Mouse (Mus musculus) heart, embryonic 10.5 days (tissue): ENCODE data around the gene Nab2. TPM values are rescaled to one million over a fixed set of nuclear protein-coding genes. Genes with fewer than 3 reads are reported as not detected.
"Not testable (repeated sequence)": the region's sequence is repeated elsewhere in the genome, so short reads cannot be mapped to it uniquely, and the experiment has no call there.

Source experiments
- DNase-seq: peaks from one replicate; pipeline ENCODE4 v3.0.0-alpha.2; 2017; ENCODE audit warnings: low spot score
- H3K27ac ChIP-seq: fragments of 300-500 bp; sonication (generic); 2 replicates; pipeline ENCODE4 v1.5.1; 2016; ENCODE audit warnings: mild to moderate bottlenecking
- H3K27me3 ChIP-seq: fragments of 300-500 bp; sonication (generic); 2 replicates; pipeline ENCODE4 v1.6.1; 2016; ENCODE audit warnings: mild to moderate bottlenecking; ENCODE audit not compliant: poor library complexity, insufficient read depth, severe bottlenecking
- H3K36me3 ChIP-seq: fragments of 300-500 bp; sonication (generic); 2 replicates; pipeline ENCODE4 v1.6.1; 2016; ENCODE audit warnings: mild to moderate bottlenecking, moderate library complexity
- H3K4me1 ChIP-seq: fragments of 300-500 bp; sonication (generic); 2 replicates; pipeline ENCODE4 v1.6.1; 2016; ENCODE audit warnings: mild to moderate bottlenecking
- H3K4me3 ChIP-seq: fragments of 300-500 bp; sonication (generic); 2 replicates; pipeline ENCODE4 v1.5.1; 2016; ENCODE audit warnings: mild to moderate bottlenecking, moderate library complexity
- H3K9me3 ChIP-seq: fragments of 300-500 bp; sonication (generic); 2 replicates; pipeline ENCODE4 v1.6.1; 2016; ENCODE audit warnings: mild to moderate bottlenecking, moderate library complexity
- WGBS: fragments of 180-500 bp; shearing (Covaris S2); methylation state at CpG from one replicate; pipeline ENCODE4 v1.1.7; 2016; 5-methylcytosine and 5-hydroxymethylcytosine counted together
- polyA plus RNA-seq: library from polyadenylated mRNA; unstranded; fragments of >200 nt; fragmentation: Nextera tagmentation; extraction: Ambion mirVana; gene quantifications from 2 replicates; pipeline ENCODE4 v1.2.1, GENCODE M21; 2016

Gene Nab2
- polyA plus RNA-seq, 1 experiment from 2014 or later = 12.6 TPM

DNA sequence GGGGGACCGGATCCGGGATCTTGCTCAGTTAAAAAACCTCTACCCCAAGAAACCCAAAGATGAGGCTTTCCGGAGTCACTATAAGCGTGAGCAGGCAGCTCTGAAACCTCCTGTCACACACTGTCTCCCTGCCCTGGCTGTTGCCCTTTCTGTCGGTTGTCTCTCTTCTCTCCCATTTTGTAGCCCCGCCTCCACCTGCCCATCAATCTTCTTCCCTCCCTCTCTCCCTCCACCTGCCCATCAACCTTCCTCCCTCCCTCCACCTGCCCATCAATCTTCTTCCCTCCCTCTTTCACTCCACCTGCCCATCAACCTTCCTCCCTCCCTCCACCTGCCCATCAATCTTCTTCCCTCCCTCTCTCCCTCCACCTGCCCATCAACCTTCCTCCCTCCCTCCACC, 10.8 kb downstream of the Nab2 start:
- not testable (repeated sequence) for DNase-seq, H3K4me3 ChIP-seq, H3K9me3 ChIP-seq, H3K27ac ChIP-seq, H3K27me3 ChIP-seq
- H3K36me3 ChIP-seq = peaks cover 66% of the 10 kb centered on the region
- 45% methylated on average over 6 of the region's 6 CpGs for WGBS
- H3K4me1 ChIP-seq = peaks cover 37% of the 10 kb centered on the region

DNA sequence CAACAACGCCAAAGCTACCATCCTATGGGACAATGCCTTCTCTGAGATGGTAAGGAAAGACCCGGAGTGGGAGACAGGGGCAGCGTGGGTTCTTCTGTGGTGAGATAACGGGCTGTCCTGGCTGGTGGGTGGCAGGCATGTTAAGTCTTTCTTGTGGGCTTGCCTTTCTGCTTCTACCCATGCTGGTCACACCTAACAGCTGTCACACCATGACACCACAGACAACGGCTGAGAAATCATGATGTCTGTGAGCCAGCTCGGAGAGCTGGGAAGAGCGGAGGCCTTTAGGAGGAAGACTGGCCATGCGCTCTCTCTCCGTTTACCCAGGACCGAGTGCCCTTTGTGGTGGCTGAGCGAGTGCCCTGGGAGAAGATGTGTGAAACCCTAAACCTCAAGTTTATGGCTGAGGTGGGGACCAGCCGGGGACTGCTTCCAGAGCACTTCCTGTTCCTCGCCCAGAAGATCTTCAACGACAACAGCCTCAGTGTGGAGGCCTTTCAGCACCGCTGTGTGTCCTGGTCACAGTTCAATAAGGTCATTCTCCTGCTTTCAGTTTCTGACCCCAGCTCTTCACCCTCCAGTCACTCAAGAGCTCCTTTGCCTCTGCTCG, 13.3 kb downstream of the Nab2 start:
- H3K4me3 ChIP-seq = no peak overlapping the region
- 74% methylated on average over 16 of the region's 16 CpGs for WGBS
- H3K27ac ChIP-seq = no peak overlapping the region
- H3K4me1 ChIP-seq = peaks cover 18% of the 10 kb centered on the region
- peaks cover 77% of the 10 kb centered on the region for H3K36me3 ChIP-seq
- no peaks in the 10 kb centered on the region for H3K27me3 ChIP-seq
- DNase-seq = no peak
- H3K9me3 ChIP-seq = no peaks in the 10 kb centered on the region

DNA sequence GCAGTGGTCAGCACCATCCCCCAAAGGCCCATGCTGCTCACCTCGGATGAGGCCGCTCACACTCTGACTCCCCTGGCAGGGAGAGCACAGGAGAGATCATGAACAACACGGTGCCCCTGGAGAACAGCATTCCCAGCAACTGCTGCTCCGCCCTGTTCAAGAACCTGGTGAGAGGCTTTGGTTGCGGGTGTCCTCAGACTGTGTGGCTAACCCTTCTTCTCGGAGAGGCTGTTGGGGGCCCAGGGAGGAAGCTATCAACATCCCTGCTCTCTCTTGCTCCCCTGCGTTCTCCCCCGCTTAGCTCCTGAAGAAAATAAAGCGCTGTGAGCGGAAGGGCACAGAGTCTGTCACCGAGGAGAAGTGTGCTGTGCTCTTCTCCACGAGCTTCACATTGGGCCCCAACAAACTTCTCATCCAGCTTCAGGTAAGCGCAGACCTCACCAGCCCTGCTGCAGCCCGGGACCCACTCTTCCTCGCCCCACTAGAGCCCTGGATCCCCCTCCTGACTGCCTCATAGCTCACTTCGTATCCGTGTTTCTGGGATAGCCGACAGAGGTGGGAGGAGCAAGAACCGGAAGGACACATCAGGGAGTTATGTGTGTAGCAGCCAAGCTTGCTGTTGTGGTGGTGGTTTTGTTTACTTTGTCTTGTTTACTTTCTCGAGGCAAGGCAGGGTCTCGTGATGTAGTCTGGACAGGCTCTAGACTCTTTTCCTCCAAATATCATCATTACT, 15.3 kb downstream of the Nab2 start:
- Histone ChIP-seq H3K27ac (no peak overlapping the region), H3K27me3 (no peaks in the 10 kb centered on the region), H3K4me1 (peaks cover 12% of the 10 kb centered on the region), H3K36me3 (peaks cover 79% of the 10 kb centered on the region), H3K4me3 (peak overlapping the region; percentile 32; the same call in 1 of the 2 replicates), H3K9me3 (no peaks in the 10 kb centered on the region)
- WGBS = 42% methylated on average over 21 of the region's 21 CpGs
- no peak for DNase-seq

DNA sequence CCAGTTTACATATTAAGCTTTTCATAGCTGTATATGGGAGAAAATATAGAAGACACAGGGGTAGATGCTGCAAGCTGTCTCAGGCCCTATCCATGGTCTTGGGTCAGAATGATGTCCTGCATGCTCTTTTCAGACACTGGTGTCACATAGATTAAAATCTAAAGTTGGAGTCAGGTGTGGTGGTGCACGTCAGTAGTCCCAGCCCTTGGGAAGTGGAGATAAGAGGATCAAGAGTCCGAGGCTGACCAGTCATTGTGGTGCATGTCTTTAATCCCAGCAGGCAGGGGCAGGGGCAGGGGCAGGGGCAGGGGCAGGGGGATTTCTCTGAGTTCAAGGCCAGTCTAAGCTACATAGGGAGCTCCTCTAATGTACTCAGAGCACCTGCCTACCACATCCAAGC, 22.6 kb downstream of the Nab2 start:
- H3K4me1 ChIP-seq = peaks cover 27% of the 10 kb centered on the region
- no peak for DNase-seq
- H3K27ac ChIP-seq = no peak overlapping the region
- WGBS = 34% methylated on average over 2 of the region's 2 CpGs
- H3K4me3 ChIP-seq = no peak overlapping the region
- no peaks in the 10 kb centered on the region for H3K27me3 ChIP-seq
- H3K36me3 ChIP-seq = peaks cover 31% of the 10 kb centered on the region; the same call in 1 of the 2 replicates
- no peaks in the 10 kb centered on the region for H3K9me3 ChIP-seq

DNA sequence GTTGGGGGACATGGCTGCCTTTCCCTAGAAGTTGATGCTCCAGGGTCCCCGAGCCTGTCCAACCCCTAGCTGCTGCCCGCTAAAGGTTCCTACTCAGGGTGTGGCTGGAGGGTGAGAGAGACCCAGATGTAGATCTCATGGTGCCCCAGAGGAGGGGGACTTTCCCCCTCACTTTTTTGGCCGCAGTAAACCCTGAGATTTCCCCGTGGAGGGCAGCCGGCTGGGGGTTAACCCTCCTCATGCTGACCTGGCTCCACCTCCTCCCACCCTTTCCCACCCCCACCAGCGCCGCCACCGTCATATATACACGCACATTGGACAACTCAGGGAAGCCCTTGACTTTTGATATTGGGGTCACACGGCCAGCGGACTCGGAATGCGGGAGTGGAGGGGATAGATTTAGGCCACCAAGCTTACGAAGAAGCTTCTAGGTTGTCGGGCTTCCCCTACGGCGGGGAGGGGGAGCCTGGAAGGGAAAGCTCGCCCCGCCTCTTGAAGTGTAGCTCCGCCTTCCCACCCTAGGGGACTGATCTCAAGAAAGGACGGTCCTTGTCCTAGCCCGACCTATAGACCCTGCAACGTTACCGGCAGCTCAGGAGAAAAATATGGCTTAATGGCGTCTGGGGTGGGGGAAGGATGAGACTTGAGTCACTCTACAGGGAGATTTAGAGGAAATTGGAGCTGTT, 24.7 kb downstream of the Nab2 start:
- Histone ChIP-seq H3K36me3 (peaks cover 19% of the 10 kb centered on the region; the same call in 1 of the 2 replicates), H3K4me1 (peaks cover 27% of the 10 kb centered on the region), H3K27ac (peak overlapping the region; percentile 93), H3K4me3 (peak overlapping the region; percentile 72), H3K9me3 (no peaks in the 10 kb centered on the region), H3K27me3 (no peaks in the 10 kb centered on the region)
- 1% methylated on average over 25 of the region's 25 CpGs for WGBS
- peak; percentile 86 for DNase-seq

DNA sequence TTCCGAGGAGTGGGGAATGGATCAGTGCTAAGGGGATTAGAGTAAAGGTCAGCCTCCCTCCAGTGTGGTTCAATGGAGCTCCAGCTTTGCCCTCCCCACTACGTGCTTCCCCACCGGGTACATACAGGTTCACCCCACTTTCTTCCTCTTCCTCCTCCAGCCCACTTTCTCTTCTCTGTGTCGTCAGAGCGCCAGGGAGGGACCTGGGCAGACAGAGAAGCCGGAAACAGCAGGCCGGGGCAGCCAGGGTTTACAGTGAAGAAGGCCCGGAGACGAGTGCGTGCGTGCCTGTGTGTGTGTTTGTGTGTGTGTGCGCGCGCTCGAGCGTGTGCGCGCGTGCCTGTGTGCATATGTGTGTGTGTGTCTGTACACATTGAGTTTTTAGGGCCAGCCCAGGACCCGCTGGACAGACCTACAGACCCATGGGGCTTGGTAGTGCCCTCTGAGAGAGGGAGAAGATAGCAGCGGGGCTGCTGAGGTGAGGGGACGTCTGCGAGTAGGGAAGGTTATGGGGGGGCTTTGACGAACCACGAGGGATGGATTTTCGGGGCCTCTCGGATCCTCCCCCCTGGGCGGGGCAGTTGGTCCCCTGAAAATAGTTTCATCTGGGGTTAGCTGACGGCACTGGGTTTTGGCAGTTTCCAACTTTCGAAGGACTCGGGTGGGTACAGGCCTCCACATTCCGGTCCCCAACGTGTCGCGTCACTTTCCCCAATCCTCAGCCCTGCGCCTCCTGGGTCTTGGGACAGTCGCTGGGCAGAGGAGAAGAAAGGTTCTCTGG, 25.4 kb downstream of the Nab2 start, which contains the start of gene Stat6:
Stat6 (plus strand) TSS at position 215 of the 781 bp plus-strand sequence.
- DNase-seq = peak; percentile 89
- H3K4me3 ChIP-seq = peak within 1 kb of the TSS; percentile 72
- 3% methylated on average over 37 of the region's 37 CpGs for WGBS

DNA sequence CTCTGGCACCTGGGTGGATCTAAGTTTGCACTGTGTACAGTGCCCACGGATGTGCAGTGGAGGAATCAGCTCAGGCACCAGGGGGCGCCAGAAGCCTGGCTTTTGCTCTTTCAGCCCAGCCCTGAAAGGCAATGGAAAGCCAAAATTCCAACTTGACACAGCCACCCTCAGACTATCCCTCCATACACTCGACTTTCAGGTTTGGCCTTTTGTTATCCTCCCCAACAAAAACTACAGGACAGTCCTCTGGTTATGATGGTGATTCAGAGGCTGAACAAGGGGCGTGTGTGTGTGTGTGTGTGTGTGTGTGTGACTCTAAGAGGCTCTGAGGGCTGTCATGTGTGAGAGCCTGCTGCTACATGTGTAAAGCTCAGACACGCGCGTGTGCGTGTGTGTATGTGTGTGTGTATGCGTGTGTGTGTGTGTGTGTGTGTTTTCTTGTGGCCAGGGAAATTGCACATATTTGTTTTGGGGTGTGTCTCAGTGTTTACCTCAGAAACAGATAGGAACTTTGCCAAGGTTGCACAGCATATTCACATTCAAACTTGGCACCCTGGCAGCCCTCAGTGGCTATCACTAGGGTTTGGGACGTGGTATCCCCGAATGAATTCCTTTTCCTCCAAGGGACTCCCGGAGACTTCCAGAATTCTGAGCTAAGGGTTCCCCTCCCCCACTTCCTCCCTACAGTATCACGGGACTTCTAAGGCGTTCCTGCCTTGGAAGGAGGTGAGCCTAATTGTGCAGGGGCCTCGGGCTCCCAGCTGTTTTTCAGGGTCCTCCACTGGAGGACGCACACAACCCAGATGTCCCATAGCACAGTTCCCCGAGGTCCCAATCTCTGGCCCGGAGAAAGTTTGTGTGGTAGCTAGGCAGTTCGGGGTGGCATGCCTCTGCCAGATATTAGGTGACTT, 26.3 kb downstream of the Nab2 start:
- peak; percentile 92 for DNase-seq
- no peaks in the 10 kb centered on the region for H3K27me3 ChIP-seq
- H3K36me3 ChIP-seq = peaks cover 4% of the 10 kb centered on the region; the same call in 1 of the 2 replicates
- no peaks in the 10 kb centered on the region for H3K9me3 ChIP-seq
- H3K27ac ChIP-seq = peak overlapping the region; percentile 93
- 3% methylated on average over 19 of the region's 19 CpGs for WGBS
- peaks cover 27% of the 10 kb centered on the region for H3K4me1 ChIP-seq
- H3K4me3 ChIP-seq = peak overlapping the region; percentile 72

More for the DNA sequence above, 25.4 kb downstream of the Nab2 start, which contains the start of gene Stat6:
- no peaks in the 10 kb centered on the region for H3K9me3 ChIP-seq
- no peaks in the 10 kb centered on the region for H3K27me3 ChIP-seq
- H3K36me3 ChIP-seq = peaks cover 13% of the 10 kb centered on the region; the same call in 1 of the 2 replicates
- peaks cover 27% of the 10 kb centered on the region for H3K4me1 ChIP-seq
- H3K27ac ChIP-seq = peak within 1 kb of the TSS; percentile 93

DNA sequence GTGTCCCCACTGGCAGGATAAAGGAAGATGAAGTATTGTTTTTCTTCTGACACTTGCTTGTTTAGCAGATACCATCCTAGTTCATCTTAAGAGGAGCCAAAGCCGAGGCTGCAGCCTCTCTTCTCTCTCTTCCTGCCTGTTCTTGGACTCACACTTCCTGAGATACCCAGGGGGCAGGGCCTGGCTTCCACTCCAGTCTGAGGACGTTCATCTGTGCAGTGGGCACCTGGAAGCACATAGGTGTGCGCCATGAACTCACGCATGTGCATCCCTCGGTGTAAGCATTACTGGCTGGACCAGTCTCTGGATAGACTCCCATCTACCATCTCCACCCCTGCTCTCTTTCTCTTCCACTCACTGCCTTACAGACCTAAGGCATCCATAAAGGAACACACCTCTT, 27.9 kb downstream of the Nab2 start:
- no peaks in the 10 kb centered on the region for H3K36me3 ChIP-seq
- no peaks in the 10 kb centered on the region for H3K9me3 ChIP-seq
- H3K27ac ChIP-seq = no peak overlapping the region
- H3K4me1 ChIP-seq = peaks cover 30% of the 10 kb centered on the region
- no peaks in the 10 kb centered on the region for H3K27me3 ChIP-seq
- no peak for DNase-seq
- no peak overlapping the region for H3K4me3 ChIP-seq
- WGBS = 68% methylated on average over 5 of the region's 5 CpGs

DNA sequence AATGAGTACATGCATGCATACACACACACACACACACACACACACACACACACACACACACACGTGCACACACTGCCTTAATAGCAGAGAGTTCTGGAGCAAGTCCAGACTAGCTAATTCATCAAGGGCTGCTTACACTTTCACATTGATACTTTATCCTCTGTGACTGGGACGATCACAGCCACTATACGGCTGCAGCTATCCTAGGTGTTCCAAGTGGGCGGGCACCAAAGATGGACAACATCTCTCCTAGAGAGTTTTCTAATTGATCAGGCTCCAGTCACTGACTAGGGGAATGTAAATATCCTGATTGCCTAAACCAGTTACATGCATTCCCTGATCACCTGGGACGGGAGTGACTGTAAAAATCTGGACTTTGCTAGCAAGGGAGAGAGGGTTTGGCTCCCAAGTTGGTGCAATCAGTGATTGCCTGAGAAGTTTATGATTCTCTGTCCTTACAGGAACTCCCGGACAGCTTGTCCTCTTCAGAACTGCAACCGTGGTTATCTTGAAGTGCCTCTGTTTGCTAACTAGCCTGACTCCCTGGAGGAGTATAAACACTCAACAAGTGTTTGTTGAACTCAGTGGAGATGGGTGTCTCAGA, 35.6 kb downstream of the Nab2 start:
- Histone ChIP-seq H3K36me3 (no peaks in the 10 kb centered on the region), H3K9me3 (no peaks in the 10 kb centered on the region), H3K27me3 (no peaks in the 10 kb centered on the region), H3K4me1 (peaks cover 15% of the 10 kb centered on the region), H3K4me3 (no peak overlapping the region), H3K27ac (no peak overlapping the region)
- no peak for DNase-seq
- 59% methylated on average over 7 of the region's 7 CpGs for WGBS

DNA sequence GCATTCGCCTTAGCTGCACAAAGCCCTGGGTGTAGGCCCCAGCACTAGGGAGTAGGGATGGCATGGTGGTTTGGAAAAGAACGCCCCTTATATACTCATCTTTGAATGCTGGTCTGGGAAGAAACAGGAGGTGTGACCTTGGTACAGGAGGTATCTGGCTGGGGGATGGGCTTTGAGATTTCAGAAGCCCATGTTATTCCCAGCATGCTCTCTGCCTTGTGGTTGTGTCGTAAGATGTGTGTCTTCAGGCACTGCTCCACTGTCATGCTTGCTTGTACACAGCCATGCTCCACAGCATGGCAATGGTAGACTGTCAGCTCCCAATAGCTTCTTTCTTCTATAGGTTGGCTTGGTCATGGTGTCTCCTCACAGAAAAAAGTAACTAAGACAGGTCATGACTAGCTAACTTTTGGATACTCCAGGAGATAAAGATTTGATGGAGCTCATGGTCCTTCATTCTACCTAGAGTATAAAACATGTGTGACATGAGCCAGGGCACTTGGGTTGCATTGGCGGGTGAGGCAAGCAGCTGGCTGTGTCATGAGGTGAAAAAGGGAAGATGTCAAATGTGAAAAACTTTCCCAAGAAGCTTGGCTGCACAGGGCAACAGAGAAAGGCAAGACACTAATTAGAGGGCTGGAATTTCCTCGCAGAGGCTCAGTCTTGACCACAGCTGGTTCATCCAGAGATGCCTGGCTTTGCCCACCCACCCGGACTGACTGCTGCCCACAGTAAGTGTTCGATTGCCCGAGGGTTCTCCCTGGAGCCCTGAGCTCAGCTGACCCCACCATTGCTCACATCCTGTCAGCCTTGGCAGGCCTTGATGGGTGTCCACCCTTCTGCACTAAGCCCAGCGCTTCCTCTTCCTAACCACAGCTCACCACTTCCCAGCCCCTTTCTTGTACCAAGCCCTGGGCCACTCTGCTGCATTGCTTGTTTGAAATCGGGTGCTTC, 36.8 kb downstream of the Nab2 start:
- no peak for DNase-seq
- Histone ChIP-seq H3K4me3 (no peak overlapping the region), H3K27me3 (no peaks in the 10 kb centered on the region), H3K4me1 (peaks cover 12% of the 10 kb centered on the region), H3K27ac (no peak overlapping the region), H3K9me3 (no peaks in the 10 kb centered on the region), H3K36me3 (no peaks in the 10 kb centered on the region)
- 82% methylated on average over 10 of the region's 10 CpGs for WGBS

DNA sequence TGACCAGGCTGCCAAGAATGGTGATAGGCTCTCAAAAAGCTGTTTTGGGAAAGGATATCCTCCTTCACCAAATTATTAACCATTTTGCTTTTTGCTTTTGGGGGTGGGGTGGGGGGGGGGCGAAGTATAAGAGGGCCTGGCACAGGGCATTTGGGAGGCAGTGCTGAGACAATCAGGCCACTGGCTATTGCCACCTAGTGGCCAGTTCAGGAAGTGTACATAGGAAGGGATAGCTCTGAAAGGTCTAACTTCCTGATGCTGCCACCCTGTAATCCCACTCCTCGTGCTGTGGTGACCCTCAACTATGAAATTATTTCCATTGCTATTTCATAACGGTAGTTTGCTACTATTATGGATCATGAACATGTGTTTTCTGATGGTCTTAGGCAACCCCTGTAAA, 41.9 kb downstream of the Nab2 start:
- H3K36me3 ChIP-seq = no peaks in the 10 kb centered on the region
- DNase-seq = no peak

More for the DNA sequence above, 41.9 kb downstream of the Nab2 start:
- Histone ChIP-seq H3K4me1 (peaks cover 14% of the 10 kb centered on the region), H3K4me3 (no peak overlapping the region), H3K9me3 (no peaks in the 10 kb centered on the region), H3K27me3 (no peaks in the 10 kb centered on the region), H3K27ac (no peak overlapping the region)
- 82% methylated on average over 3 of the region's 3 CpGs for WGBS
